Mouse (Mus musculus) heart, postnatal 0 days (tissue): Measurements from ENCODE around the gene Cacna1c.

ENCODE experiments used
- CTCF ChIP-seq: IDR thresholded peaks from 2 replicates; pipeline ENCODE4 v1.5.1; 2016; ENCODE audit warnings: antibody characterized with exemption, control low read depth, low read depth
- EP300 ChIP-seq: IDR thresholded peaks from 2 replicates; pipeline ENCODE4 v1.6.1; 2016; ENCODE audit warnings: antibody characterized with exemption, low read depth

- TF ChIP-seq CTCF (no peak), EP300 (no peak)
These were observed 201.8 kb downstream of the Cacna1c start for GRCm38 (mm10) chr6:118994272-118995061.
